Mouse (Mus musculus) lung, adult 2 months (tissue): Measurements from ENCODE around the gene Slc22a30.

Experiments
- CTCF ChIP-seq: fragments of 200-500 bp; IDR thresholded peaks from 2 replicates; pipeline ENCODE4 v1.5.1; 2011; ENCODE audit warnings: mild to moderate bottlenecking, low read length, control low read depth; ENCODE audit not compliant: insufficient read depth
- POLR2A ChIP-seq: fragments of 200-500 bp; IDR thresholded peaks from 2 replicates; pipeline ENCODE4 v1.6.1; 2011; ENCODE audit warnings: low read depth, mild to moderate bottlenecking, control low read depth, low read length, borderline replicate concordance; ENCODE audit errors: extremely low read depth

- TF ChIP-seq CTCF, result no peak
- no peak for TF ChIP-seq POLR2A
These were observed 42.6 kb upstream of the Slc22a30 start for GRCm38 (mm10) chr19:8447516-8447915.
